Mouse (Mus musculus) liver, postnatal 0 days (tissue): Measurements from ENCODE around the gene Cma1.

Experiments
- CTCF ChIP-seq: sonication (generic); IDR thresholded peaks from 2 replicates; pipeline ENCODE4 v1.5.1; 2016; ENCODE audit warnings: antibody characterized with exemption, low read depth
- EP300 ChIP-seq: IDR thresholded peaks from 2 replicates; pipeline ENCODE4 v1.6.1; 2016; ENCODE audit warnings: antibody characterized with exemption, low read depth, mild to moderate bottlenecking

GRCm38 (mm10) chr14:55905518-55905917 lies 39.0 kb downstream of the Cma1 start:
- TF ChIP-seq EP300 (no peak), CTCF (peak; percentile 56)
